Mouse (Mus musculus): ENCODE measurements around the gene Mettl6. TPM values are rescaled to one million over a fixed set of nuclear protein-coding genes. Genes with fewer than 3 reads are reported as not detected.

Gene Mettl6
- 10 to 100 TPM; 55.4 to 62.5 TPM for total RNA-seq (2023)

GRCm38 (mm10) chr14:31494975-31495455, at the start of gene Mettl6:
TSS of gene Mettl6 (minus strand) at chr14:31495040.

GRCm38 (mm10) chr14:31494349-31494974, 378 bp downstream of the Mettl6 start, which contains the start of gene Eaf1:
TSS of gene Eaf1 (plus strand) at chr14:31494399.

GRCm38 (mm10) chr14:31435930-31436693, 58.7 kb downstream of the Mettl6 start, which contains the start of gene Sh3bp5:
TSS of gene Sh3bp5 (minus strand) at chr14:31436078.

Other genes starting within 250 kb of the Mettl6 start
- gene Phf7, start 243.7 kb downstream of the Mettl6 start, total RNA-seq (2023): 10 to 100 TPM; 10.6 TPM
- gene Bap1, start 243.6 kb downstream of the Mettl6 start, total RNA-seq (2023): 10 to 100 TPM; 66.7 to 72.4 TPM
- gene Dnah1, start 171.1 kb downstream of the Mettl6 start, total RNA-seq (2023): not detected
- 10 to 100 TPM; 33.2 to 37.9 TPM for gene Capn7, start 158.4 kb downstream of the Mettl6 start, total RNA-seq (2023)
- gene Sh3bp5, start 59.0 kb downstream of the Mettl6 start, total RNA-seq (2023): 10 to 100 TPM; 59.2 to 71.4 TPM
- gene Eaf1, start 641 bp downstream of the Mettl6 start, total RNA-seq (2023): 10 to 100 TPM; 29.8 to 35.2 TPM
- 1 to 10 TPM; 1.9 to 2.0 TPM for gene Colq, start 96.3 kb upstream of the Mettl6 start, total RNA-seq (2023)
- not detected for gene Gm49387, start 145.8 kb upstream of the Mettl6 start, total RNA-seq (2023)
- 10 to 100 TPM; 13.4 to 16.8 TPM for gene Btd, start 146.0 kb upstream of the Mettl6 start, total RNA-seq (2023)
- gene Hacl1, start 146.2 kb upstream of the Mettl6 start, total RNA-seq (2023): 1 to 10 TPM; 8.8 to 10.0 TPM

Data from monocyte, adult 59 days (primary cell).